Mouse (Mus musculus) urinary bladder, postnatal 4 days (tissue): ENCODE results near the gene Adarb2.
A peak's percentile ranks its signal among the peaks of the same experiment; 100 is the strongest.

Experiments
- DNase-seq, 2 experiments: peaks; one replicate each; pipeline ENCODE4 v3.0.0; 2021 to 2022; ENCODE audit warnings: low spot score in 2 of 2

Adarb2 gene

DNA sequence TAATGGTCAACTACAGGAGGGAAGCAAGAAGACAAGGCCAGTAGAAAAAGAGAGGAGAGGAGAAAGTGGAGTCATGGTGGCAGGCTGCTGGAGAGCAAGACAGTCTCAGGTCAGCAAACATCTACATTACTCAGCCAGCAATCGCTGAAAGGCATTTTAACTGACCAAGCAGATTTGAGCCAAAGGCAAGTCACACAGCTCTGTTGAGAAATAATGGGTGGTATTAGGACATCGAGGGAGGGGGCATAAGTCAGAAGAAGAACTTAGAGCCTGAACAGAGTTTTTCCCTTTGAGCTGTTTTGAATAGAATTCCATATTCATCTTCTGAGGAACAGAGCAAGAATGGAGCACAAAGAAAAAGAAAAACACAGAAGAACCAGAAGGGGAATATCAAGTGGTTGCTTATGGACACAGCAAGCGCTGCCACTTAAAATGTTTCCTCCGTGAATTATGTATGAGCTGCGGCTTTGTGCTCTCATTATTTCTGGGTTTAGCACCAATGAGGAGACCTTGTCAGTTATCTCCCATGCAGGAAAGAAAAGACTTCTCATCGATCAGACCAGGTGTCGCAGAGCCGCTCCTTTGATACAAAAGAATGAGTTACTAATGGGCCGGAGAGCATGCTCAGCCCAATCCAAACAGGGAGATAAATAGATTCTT lies 477.9 kb downstream of the Adarb2 start:
- no peak for DNase-seq

DNA sequence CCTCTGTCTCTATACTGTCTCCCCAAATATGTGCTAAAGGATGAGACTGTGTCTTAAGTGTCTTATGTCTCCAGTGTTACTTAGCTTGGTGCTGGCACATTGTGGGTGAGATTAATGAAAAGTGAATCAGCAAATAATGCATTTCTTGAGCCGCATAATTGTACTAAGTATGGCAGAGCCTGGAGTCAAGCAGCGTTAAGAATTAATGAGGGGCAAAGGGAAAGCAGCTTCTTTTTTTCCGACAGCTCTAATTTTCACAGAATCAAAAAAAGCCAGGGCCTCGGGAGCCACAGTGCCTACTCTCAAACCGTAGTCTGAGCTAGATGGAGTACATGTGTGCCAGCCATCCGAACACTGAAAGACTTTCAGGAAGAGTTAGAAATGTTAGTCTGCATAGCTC lies 488.8 kb downstream of the Adarb2 start:
- no peak for DNase-seq

DNA sequence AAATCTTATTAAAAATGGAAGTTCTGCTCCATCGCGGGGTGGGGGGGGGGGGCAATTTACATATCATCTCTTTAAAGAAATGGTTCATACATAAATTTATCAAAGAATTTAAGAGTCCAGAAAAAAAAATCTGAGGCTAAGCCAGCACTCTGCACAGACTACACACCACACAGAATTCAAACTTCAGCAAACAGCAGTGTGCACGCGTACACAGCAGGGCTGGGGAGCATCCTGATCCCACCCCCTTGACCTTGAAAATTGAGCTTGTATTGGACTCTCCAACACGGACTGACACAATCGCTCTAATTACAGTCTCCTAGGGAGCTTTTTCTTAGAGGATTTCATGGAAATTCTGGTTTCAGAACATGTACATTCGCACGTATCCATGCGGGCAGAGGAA lies 490.1 kb downstream of the Adarb2 start:
- no peak for DNase-seq

DNA sequence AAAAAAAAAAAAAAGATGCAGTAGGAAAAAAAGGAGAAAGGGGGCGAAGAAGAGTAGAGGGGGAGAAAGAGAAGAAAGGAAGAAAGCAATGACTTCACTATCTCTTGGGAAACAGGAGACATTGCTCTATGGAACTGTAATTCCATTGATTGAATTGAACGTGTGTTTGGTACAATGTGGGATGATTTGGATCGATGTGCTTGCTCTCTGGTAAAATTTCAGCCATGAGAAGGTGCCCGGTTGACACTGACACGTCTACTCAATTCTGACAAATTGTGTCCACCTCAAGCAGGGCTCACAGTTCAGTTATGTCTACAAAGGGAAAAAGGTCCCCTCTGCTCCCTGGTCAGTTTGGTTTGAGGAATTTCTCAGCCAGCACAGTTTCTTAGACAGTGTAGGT lies 495.8 kb downstream of the Adarb2 start:
- no peak for DNase-seq

DNA sequence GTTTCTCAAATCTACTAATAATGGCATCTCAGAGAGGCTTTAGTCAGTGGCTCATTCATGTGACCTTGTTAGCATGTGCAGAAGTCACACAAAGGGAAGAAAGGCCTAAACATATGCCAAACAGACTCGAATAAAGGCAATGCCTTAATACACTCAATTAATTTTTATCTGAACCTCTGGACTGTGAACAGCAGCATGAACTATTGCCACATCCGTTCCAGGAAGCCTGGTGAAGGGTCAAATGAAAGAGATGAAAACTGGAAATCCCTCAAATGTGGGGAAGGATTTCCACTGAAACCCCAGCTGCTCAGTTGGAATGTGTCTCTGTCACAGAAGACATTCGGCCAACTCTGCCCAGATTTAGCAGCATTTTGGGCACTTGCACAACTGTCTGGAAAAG lies 497.2 kb downstream of the Adarb2 start:
- DNase-seq, result no peak

DNA sequence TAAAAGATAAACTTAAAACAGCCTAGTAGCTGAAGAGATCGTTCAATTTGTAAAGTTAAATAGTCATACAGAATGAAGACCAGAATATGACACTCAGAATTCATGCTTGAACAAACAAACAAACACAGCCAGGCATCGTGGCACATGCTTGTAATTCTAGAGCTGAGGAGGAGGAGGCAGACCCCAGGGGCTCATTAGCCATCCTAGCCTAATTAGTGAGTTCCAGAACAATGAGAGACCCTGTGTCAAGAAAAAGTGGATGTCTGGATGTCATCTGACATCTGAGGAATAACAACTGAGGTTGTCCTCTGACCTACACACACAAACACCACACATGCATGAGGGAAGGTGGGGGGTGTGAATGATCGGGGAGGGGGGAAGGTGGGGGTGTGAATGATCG lies 498.3 kb downstream of the Adarb2 start:
- DNase-seq, result no peak

DNA sequence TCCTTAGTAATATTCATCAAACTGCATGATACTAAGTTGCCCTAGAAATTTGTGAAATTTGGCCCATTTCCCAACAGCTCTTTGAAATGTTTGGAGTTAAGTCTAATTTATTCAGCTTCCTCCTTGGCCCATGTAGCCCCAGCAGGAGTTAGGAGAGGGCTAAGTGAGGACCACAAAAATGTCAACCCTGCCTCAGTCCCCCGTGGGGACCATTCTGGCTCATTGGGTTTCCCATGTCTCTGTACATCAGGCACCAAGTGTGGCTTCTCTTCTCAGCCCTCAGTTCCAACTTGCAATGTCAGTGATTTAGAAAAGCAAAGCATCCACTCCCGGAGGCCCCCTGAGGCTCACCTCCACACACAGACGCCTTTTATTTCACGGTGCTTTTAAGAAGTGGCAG lies 502.6 kb downstream of the Adarb2 start:
- DNase-seq, result no peak

DNA sequence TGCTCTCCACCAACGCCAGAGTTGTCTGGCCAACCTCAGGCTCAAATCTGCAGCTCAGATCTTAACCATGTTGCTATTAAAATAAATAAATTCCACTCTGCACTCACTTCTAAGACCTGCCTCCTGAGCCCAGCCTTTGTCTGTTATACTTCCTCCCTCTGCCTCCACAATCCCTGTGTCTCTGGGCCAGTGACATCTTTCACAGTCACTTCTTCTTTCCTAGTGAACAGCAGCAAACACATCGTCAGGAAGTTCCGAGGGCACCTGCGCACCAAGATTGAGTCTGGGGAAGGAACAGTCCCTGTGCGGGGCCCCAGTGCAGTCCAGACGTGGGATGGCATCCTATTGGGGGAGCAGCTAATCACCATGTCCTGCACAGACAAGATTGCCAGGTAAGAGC lies 510.7 kb downstream of the Adarb2 start:
- no peak for DNase-seq

DNA sequence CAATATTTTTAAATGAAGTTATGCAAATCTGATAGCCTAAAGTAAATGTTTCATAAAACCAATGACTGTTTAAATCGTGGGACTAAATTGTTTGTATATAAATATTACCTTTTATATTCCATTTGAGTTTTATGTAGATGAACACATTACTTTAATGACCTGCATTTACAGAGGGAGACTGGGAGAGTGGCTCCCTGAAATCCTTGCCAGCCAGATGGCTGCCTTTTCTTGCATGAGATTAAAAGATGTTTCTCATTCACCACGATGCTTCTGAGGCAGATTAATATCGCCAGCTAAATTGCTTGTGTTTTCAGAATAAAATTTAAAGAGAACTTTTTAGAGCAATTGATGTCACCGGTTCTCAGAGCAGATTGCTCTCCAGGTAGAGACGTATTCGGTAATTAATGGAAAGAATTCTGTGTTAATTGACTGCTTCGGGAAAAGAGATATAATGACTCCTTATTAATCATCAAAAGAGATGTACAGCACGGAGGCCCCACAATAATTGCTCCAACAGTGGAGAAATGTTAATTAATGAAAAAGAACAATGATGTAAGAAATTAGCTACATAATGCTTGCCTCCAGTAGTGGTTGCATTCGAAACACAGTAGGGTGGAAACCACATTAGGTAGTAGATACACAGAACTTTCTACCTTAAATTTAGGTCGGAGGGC lies 527.4 kb downstream of the Adarb2 start:
- DNase-seq, result no peak

DNA sequence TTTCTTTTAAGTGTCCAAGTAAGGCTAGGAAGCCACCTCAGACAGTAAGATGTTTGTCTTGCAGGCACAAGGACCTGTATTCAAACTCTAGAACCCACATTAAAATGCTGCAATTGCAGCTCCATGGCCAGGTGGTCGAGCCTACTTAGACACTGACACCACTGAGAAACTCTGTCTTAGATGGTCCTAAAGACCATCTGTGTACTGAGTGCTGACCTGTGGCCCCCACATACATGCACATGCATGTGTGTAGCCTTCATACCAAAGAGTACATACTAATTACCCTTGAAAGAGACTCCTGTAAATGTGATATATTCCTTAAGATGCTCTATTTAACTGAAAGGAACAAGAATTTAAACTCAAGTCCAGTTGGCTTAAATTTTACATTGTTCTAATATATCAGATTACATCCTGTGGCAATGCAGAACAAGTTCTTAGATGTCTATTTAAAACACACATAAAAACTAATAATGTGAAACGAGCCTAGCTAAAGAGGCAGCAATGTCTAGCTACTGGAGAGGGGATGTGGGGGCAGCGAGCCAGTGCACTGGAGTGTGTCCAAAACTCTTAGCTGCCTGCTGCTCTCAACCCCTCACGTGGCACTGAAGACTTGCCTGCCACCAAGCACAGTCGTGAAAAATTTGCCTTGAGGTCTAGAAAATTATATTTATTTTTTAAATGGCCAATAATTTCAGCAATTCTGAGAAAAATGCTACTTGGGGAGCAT lies 534.6 kb downstream of the Adarb2 start:
- no peak for DNase-seq

DNA sequence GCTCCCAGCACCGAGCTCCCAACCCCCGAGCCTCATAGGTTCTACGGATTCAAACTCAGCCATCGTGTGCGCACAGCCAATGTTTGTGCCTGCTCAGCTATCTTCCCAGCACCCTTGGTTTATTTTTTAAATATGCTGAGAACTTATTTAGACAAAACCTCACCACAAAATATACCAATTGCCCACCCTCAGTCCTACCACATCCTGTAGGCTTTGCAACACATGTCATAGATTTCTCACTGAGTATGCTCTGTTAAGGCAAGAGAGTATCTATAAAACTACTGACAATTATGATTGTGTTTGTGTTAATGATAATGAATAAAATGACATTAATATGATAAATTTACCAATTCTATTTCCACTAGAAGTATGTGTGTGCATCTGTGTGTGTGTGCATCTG lies 540.1 kb downstream of the Adarb2 start:
- no peak for DNase-seq

DNA sequence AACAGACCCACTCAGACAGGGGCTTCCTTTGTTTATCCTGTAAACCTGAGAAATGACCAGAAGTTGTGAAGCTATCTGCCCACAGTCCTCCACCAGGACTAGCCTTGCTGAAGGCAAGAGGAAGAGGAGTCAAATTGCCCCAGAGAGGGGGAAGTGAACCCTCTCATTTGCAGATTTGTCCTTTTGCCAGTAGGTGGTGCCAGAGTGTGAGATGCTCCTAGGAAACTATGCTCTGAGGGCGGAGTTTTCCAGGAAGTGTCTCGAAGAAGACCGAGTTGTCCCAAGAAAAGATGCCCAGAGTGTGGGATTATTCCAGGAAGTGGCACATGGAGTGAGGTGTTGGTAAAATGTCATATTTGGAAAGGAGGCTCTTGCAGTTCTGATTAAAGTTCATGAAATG lies 541.9 kb downstream of the Adarb2 start:
- no peak for DNase-seq

DNA sequence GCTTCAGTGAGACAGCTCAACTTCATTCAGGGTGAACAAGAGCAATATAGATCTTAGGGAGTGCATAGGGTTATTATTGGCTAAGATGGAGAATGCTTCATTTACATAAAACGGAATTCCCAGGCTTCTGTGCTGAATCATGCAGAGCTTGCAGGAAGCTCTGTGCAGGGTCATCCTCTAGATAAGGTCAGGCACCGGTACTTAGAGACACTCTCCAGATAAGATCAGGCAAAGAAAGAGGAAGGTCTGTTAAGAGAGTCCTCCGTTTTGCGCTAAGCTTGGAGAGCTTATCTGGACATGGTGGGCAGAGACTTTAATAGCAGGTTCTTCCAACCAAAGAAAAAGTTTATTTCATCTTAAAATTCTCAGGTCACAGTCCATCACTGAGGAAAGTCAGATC lies 542.9 kb downstream of the Adarb2 start:
- DNase-seq, result no peak

DNA sequence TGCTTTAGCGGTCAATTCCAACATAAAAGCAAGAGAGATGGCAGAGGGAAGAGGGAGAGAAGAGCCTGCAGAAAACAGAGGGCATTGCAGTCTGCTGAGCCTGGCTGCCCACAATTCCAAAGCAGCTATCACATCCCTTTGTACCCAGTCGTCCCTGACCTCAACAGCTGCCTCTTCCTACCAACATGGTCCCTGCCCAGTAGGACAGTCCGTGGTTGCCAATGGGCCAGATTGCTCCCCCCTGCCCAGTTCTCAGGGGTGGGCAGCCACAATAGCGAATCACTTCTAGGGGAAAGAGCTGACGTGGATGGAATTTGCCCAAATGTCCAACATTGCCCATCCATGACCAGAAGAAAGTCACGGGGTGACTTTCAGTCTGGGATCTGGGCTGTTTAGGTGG lies 546.8 kb downstream of the Adarb2 start:
- no peak for DNase-seq

DNA sequence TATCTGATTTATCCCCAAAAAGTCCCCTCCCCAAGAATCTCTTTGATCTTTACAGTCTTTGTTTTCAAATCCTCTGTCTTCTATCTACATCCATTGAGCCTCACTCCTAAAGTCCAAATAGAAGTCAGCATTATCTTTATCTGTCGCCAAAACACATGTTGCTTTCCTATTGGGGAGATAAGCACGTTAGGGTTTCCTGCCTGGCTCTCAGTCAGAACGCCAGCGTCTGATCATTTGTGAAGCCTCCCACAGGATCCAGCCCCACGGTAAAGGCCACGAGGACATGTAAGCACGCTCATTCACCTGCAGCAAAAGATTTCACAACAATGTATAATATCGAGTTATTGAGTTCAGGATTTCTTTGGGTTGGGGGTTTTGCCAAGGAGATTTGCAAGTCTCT lies 558.3 kb downstream of the Adarb2 start:
- no peak for DNase-seq

DNA sequence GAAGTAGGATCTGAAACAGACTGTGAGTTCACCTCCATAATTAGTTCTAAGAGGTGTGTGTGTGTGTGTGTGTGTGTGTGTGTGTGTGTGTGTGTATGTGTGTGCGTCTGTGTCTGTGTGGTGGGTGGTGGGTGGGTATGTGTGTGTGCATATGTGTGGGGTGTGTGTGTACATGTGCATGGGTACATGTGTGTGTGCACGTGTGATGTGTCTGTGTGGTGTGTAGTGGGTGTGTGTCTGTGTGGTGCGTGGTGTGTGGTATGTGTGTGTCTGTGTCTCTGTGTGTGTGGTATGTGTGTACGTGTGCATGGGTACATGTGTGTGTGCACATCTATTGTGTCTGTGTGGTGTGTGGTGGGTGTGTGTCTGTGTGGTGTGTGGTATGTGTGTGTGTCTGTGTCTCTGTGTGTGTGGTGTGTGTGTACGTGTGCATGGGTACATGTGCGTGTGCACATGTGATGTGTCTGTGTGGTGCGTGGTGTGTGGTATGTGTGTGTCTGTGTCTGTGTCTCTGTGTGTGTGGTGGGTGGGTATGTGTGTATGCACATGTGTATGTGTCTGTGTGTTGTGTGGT lies 567.1 kb downstream of the Adarb2 start:
- DNase-seq, result no peak

DNA sequence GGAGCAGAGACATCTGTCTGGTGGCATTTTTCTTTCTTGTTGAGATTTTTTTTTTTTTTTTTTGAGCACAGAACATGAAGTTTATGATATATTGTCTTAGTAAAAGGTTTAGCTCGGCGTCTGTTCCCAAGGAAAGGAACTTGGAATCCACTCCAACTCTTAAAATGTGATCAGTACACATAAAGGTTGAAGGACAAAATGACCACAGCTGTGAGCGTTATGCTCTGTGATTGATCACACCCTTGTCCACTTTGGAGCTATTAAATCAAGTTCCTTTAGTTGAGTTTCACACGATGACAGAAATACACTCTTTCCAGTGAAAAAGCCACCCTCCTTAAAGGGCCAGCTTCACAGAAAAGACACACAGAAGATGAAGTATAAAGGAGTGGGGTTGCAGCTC lies 568.0 kb downstream of the Adarb2 start:
- DNase-seq, result no peak

DNA sequence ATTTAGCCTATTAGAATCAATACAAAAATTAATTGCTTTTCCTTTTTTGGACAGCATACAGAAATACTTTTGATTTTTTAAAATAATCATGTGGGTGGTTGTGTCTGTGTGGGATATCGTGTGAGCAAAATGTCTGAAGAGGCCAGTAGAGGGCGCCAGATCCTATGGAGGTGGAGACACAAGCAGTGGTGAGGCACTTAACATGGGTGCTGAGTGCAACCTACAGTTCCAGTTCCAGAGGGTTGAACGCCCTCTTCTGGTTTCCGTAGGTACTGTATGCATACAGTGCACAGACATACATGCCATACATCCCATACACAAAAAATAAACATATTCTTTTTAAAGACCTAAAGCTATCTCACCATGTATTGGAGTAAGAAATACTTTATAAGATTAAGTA lies 577.8 kb downstream of the Adarb2 start:
- no peak for DNase-seq

DNA sequence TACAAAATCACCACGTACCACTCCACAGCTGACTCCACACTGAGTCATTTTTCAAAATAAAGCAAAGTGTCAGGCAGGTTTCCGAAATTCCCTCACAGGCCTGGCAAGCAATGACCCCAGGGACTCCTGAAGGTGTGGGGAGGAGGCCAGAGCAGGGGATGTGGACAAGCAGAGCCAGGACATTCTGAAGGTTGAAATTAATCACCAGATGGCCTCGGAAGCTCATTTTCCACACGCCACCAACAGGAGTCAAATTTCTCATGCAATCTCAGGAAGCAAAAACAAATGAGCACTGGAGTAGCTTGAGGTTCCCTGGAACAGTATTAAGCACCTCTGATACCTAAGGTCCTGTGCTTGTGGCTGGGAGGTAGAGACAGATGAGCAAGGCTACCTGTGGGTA lies 580.0 kb downstream of the Adarb2 start:
- DNase-seq, result no peak

DNA sequence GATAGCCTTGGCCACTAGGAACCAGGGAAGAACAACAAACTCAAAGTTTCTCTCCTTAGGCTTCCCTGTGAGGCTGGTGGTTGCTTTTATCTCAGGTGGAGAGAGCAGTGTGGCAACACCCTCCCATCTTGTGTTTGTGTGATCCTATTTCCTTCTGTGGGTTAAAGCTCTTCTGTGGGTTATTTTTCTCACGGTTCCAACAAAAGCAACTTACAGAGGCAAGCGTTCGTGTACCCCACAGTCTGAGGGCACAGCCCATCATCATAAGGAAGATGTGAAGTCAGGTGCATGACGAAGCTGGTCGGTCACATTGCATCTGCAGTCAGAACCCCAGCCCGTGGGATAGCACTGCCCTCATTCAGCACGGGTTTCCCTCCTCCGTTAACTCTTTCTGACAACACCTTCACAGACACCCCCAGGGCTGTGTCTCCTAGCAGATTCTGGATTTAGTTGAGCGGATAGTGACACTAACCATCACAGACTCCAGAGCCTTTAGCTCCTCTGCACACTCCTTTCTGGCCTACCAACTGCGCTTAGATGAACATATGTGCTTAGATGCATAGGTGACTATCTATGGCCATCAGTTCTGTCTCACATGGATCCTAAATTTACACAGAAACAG lies 581.1 kb downstream of the Adarb2 start:
- DNase-seq, result no peak

DNA sequence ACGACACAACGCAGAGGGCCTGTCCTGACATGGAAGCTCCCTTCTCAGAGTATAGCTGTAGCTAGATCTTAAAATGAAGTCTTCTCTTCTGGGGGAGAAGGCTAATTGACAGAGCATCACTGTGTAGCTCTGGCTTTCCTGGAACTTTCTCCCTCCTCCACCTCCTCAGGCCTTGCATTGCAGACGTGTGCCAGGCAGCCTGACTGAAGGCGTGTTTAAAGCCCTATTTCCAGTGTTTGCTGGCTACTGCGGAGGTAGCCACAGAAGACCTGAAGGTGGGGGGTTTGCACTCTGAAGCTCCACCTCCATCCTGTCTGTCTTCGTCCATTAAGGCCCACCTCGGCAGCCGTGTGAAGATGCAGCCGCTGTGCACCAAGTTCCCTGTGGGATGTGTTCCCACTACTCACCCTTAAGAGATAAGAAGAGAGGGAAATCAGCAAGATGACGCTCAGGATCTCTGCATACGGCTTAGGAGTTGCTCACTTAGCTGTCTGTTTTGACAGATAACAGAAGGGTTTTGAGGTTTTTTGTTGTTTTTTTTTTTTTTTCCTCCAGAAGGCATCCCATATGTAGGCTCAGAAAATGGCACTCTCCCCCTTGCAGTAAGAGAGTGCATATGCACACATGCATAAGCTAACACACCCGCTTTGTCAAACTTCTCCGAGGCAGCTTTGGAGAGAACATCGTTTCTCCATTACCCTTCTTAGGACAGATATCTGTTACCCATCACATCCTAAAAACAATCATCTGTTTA lies 581.8 kb downstream of the Adarb2 start:
- no peak for DNase-seq

DNA sequence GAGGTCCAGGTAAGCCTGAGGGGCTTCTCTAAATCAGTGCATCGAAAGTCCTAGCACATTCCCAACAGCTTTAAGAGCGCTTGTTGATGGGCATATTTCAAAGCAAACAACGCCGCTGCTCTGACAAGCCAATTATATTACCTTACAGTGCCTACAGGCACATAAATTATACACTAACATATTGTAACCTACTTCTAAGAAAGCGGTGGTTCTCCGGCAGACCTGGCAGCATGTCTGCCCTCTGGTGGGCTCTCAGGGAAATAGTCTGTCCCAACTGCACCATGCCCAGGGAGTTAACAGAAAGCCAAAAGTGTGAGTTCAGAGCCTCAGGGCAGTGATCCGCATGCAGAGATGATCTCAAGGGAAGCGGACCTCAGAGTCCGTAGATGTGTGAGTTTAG lies 582.5 kb downstream of the Adarb2 start:
- peak in 1 of 2 experiments; percentile 26 for DNase-seq
